In the genomic region with DNA sequence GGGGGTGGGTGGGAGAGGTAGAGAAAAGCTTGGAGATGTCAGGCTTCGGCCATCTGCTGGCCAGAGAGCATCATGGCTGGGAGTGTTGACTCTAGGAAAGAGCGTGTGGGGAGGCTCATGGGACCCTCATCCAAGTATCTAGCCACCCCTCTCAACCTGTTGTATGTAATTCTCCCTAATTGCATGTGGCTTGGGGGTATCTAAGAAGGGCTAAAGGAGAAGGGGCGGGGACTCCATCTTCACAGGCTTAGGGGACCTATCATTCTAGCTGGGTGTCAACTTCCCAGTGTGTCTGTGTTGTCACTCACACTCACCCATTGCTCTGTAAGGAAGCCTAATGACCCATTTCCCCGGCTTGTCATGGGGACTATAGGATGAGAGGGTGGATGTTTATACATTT, we compare ENCODE assay signal across 20 mouse cellular contexts. TPM values are rescaled to one million over a fixed set of nuclear protein-coding genes. Genes with fewer than 3 reads are reported as not detected.
A peak's percentile ranks its signal among the peaks of the same experiment; 100 is the strongest.
DNase-seq lines count a peak whose midpoint lies in the region; ATAC-seq and TF ChIP-seq lines count a peak whose summit lies in the region.
"Had no signal": no experiment of that assay in that cellular context is flagged by ENCODE, and none has a peak within 500 bp of the region (broad histone marks: within the 10 kb centered on the region; RNA-seq: fewer than 3 reads in every experiment).

No protein-coding gene starts in this region.

- H3K9ac ChIP-seq in liver, adult 2 months (ENCODE audit: low read depth, low read length), result no peak overlapping the region
- H3K9ac ChIP-seq in midbrain, postnatal 0 days (replicated peaks; ENCODE audit: low read length, poor library complexity, severe bottlenecking), result no peak overlapping the region
- H3K9ac ChIP-seq in midbrain, embryonic 13.5 days (replicated peaks), result no peak overlapping the region
- H3K9ac ChIP-seq: forebrain, embryonic 13.5 days; forebrain, postnatal 0 days; heart, embryonic 12.5 days; hindbrain, embryonic 15.5 days had no signal

- no peak overlapping the region for H3K4me2 ChIP-seq in midbrain, postnatal 0 days (ENCODE audit: low read depth, low read length, poor library complexity, severe bottlenecking)
- H3K4me2 ChIP-seq in midbrain, embryonic 13.5 days (replicated peaks), result no peak overlapping the region
- H3K4me2 ChIP-seq: forebrain, embryonic 13.5 days; heart, embryonic 12.5 days; hindbrain, embryonic 15.5 days had no signal

- 38% methylated on average over 4 of the region's 4 CpGs for WGBS in liver, adult 2 months
- 96% methylated on average over 4 of the region's 4 CpGs for WGBS in midbrain, postnatal 0 days
- 90% methylated on average over 4 of the region's 4 CpGs for WGBS in midbrain, embryonic 13.5 days

- H3K27me3 ChIP-seq in liver, adult 2 months (ENCODE audit: control insufficient read depth, insufficient read depth, low read length), result no peaks in the 10 kb centered on the region
- H3K27me3 ChIP-seq in midbrain, postnatal 0 days (ENCODE audit: insufficient read depth, low read length), result no peaks in the 10 kb centered on the region
- no peaks in the 10 kb centered on the region for H3K27me3 ChIP-seq in midbrain, embryonic 13.5 days
- H3K27me3 ChIP-seq: forebrain, embryonic 13.5 days; heart, embryonic 12.5 days; hindbrain, embryonic 15.5 days had no signal

- DNase-seq in liver, adult 2 months (ENCODE audit: extremely low read depth, low read depth, low spot score), result peak; percentile 89
- no peak for DNase-seq in liver
- DNase-seq in midbrain, postnatal 0 days (ENCODE audit: low spot score), result no peak
- DNase-seq in spleen, adult 12 weeks (ENCODE audit: low spot score), result no peak
- DNase-seq: adrenal gland, postnatal 25 days; B cell, adult 2 months; cerebellum, adult 18-20 months; cerebellum, adult 9-11 months; cerebellum, postnatal 36 days; forebrain, postnatal 0 days; gastrocnemius, postnatal 14 days had no signal

- no peak; the same call in 1 of the 2 replicates for TF ChIP-seq POLR2A in liver, adult 2 months (IDR thresholded peaks at IDR 0.05; ENCODE audit: extremely low read depth, insufficient read depth, low read length)

- no peak for ATAC-seq in midbrain, postnatal 0 days (ENCODE audit: low FRiP score)
- no peak for ATAC-seq in midbrain, embryonic 13.5 days
- peak; percentile 15 for ATAC-seq in granulocyte monocyte progenitor cell, adult 5-6 weeks (replicated peaks; ENCODE audit: poor library complexity, severe bottlenecking)
- ATAC-seq: CD4-positive, CD25-positive, alpha-beta regulatory T cell, adult 4 months; forebrain, embryonic 13.5 days; forebrain, postnatal 0 days had no signal

- no peak overlapping the region for H3K4me3 ChIP-seq in liver, adult 2 months (ENCODE audit: insufficient read depth, low read depth, low read length)
- H3K4me3 ChIP-seq in midbrain, postnatal 0 days (ENCODE audit: low read depth, low read length), result no peak overlapping the region
- H3K4me3 ChIP-seq in midbrain, embryonic 13.5 days (replicated peaks), result no peak overlapping the region
- H3K4me3 ChIP-seq: embryonic facial prominence, embryonic 10.5 days; forebrain, embryonic 13.5 days; heart, embryonic 12.5 days; hindbrain, embryonic 10.5 days; hindbrain, embryonic 15.5 days had no signal

- no peak overlapping the region for H3K27ac ChIP-seq in liver, adult 2 months (replicated peaks; ENCODE audit: insufficient read depth, low read depth, low read length)
- H3K27ac ChIP-seq in midbrain, postnatal 0 days (ENCODE audit: low read depth, low read length), result no peak overlapping the region
- no peak overlapping the region for H3K27ac ChIP-seq in midbrain, embryonic 13.5 days
- H3K27ac ChIP-seq: embryonic facial prominence, embryonic 10.5 days; forebrain, embryonic 13.5 days; hindbrain, embryonic 10.5 days; hindbrain, embryonic 15.5 days had no signal

- no peaks in the 10 kb centered on the region for H3K79me2 ChIP-seq in liver, adult 2 months (ENCODE audit: control insufficient read depth, insufficient read depth, low read length)

- H3K9me3 ChIP-seq in midbrain, postnatal 0 days (ENCODE audit: low read length), result no peaks in the 10 kb centered on the region
- no peaks in the 10 kb centered on the region for H3K9me3 ChIP-seq in midbrain, embryonic 13.5 days
- H3K9me3 ChIP-seq: embryonic facial prominence, embryonic 10.5 days; forebrain, embryonic 13.5 days; heart, embryonic 12.5 days; hindbrain, embryonic 10.5 days; hindbrain, embryonic 15.5 days had no signal

- peaks cover 25% of the 10 kb centered on the region for H3K36me3 ChIP-seq in liver, adult 2 months (ENCODE audit: control insufficient read depth, insufficient read depth, low read length)
- peaks cover 35% of the 10 kb centered on the region for H3K36me3 ChIP-seq in midbrain, postnatal 0 days (ENCODE audit: insufficient read depth, low read length)
- peaks cover 45% of the 10 kb centered on the region for H3K36me3 ChIP-seq in midbrain, embryonic 13.5 days

- no peaks in the 10 kb centered on the region for H3K4me1 ChIP-seq in liver, adult 2 months (ENCODE audit: control insufficient read depth, insufficient read depth, low read length)
- H3K4me1 ChIP-seq in midbrain, postnatal 0 days (ENCODE audit: insufficient read depth, low read length), result no peaks in the 10 kb centered on the region
- no peaks in the 10 kb centered on the region for H3K4me1 ChIP-seq in midbrain, embryonic 13.5 days (replicated peaks)
- H3K4me1 ChIP-seq: forebrain, embryonic 13.5 days; hindbrain, embryonic 15.5 days had no signal

- peak; percentile 51 for TF ChIP-seq CTCF in liver, adult 2 months (IDR thresholded peaks at IDR 0.05; ENCODE audit: low read depth, low read length)
- 0 out of 2 replicates have a peak, but pooled peaks have one; percentile 10 for TF ChIP-seq CTCF in midbrain, postnatal 0 days (IDR thresholded peaks at IDR 0.05)

RNA-seq across cellular contexts. Expression of gene Tlr9, which starts 9.4 kb away (rescaled TPM):
- 0.18 and 0.27 TPM in 2 replicates for total RNA-seq in liver, adult 2 months (2014; rRNA removed)
- 0.37 and 0.61 TPM in 2 replicates for polyA plus RNA-seq in liver, adult 2 months (2012; rRNA removed)
- total RNA-seq in midbrain, postnatal 0 days (2014; rRNA removed), result 0.49 and 0.85 TPM in 2 replicates
- 0.07 and 0.16 TPM in 2 replicates for polyA plus RNA-seq in midbrain, postnatal 0 days (2015; fragmentation: Nextera tagmentation; extraction: Ambion mirVana)
- not detected in 2 replicates for polyA plus RNA-seq in midbrain, embryonic 13.5 days (2015; fragmentation: Nextera tagmentation; extraction: Ambion mirVana)
- 1.7 and 2.3 TPM in 2 replicates for total RNA-seq in granulocyte monocyte progenitor cell, adult 5-6 weeks (2014; fragmentation: Nextera tagmentation)
- total RNA-seq in granulocyte monocyte progenitor cell, adult 5-6 weeks (2017), result 0.30 and 0.46 TPM in 2 replicates
- total RNA-seq: MEL had no signal
- polyA plus RNA-seq: CD4-positive, CD25-positive, alpha-beta regulatory T cell, adult 4 months; embryonic facial prominence, embryonic 10.5 days; forebrain, embryonic 13.5 days; heart, embryonic 12.5 days; hindbrain, embryonic 10.5 days had no signal

RNA-seq across cellular contexts. Expression of gene Alas1, which starts 16.6 kb away (rescaled TPM):
- 270 and 285 TPM in 2 replicates for total RNA-seq in liver, adult 2 months (2014; rRNA removed)
- 530 and 649 TPM in 2 replicates for polyA plus RNA-seq in liver, adult 2 months (2012; rRNA removed)
- 51.5 and 76.1 TPM in 2 replicates for total RNA-seq in midbrain, postnatal 0 days (2014; rRNA removed)
- 84.4 and 86.8 TPM in 2 replicates for polyA plus RNA-seq in midbrain, postnatal 0 days (2015; fragmentation: Nextera tagmentation; extraction: Ambion mirVana)
- polyA plus RNA-seq in midbrain, embryonic 13.5 days (2015; fragmentation: Nextera tagmentation; extraction: Ambion mirVana), result 91.5 and 93.6 TPM in 2 replicates
- 613 and 665 TPM in 2 replicates for total RNA-seq in granulocyte monocyte progenitor cell, adult 5-6 weeks (2014; fragmentation: Nextera tagmentation)
- 822 and 987 TPM in 2 replicates for total RNA-seq in granulocyte monocyte progenitor cell, adult 5-6 weeks (2017)

RNA-seq across cellular contexts. Expression of gene Twf2, which starts 28.9 kb away (rescaled TPM):
- 4.9 and 6.2 TPM in 2 replicates for total RNA-seq in liver, adult 2 months (2014; rRNA removed)
- 4.5 and 4.7 TPM in 2 replicates for polyA plus RNA-seq in liver, adult 2 months (2012; rRNA removed)
- total RNA-seq in midbrain, postnatal 0 days (2014; rRNA removed), result 60.1 and 78.3 TPM in 2 replicates
- polyA plus RNA-seq in midbrain, postnatal 0 days (2015; fragmentation: Nextera tagmentation; extraction: Ambion mirVana), result 41.6 and 47.4 TPM in 2 replicates
- polyA plus RNA-seq in midbrain, embryonic 13.5 days (2015; fragmentation: Nextera tagmentation; extraction: Ambion mirVana), result 52.2 and 53.3 TPM in 2 replicates
- 79.7 and 84.8 TPM in 2 replicates for total RNA-seq in granulocyte monocyte progenitor cell, adult 5-6 weeks (2014; fragmentation: Nextera tagmentation)
- 81.4 and 87.5 TPM in 2 replicates for total RNA-seq in granulocyte monocyte progenitor cell, adult 5-6 weeks (2017)

RNA-seq across cellular contexts. Expression of gene Ppm1m, which starts 32.3 kb away (rescaled TPM):
- total RNA-seq in liver, adult 2 months (2014; rRNA removed), result 12.4 and 13.7 TPM in 2 replicates
- 17.3 and 22.7 TPM in 2 replicates for polyA plus RNA-seq in liver, adult 2 months (2012; rRNA removed)
- 16.2 and 27.7 TPM in 2 replicates for total RNA-seq in midbrain, postnatal 0 days (2014; rRNA removed)
- polyA plus RNA-seq in midbrain, postnatal 0 days (2015; fragmentation: Nextera tagmentation; extraction: Ambion mirVana), result 18.5 and 21.3 TPM in 2 replicates
- polyA plus RNA-seq in midbrain, embryonic 13.5 days (2015; fragmentation: Nextera tagmentation; extraction: Ambion mirVana), result 16.7 and 16.9 TPM in 2 replicates
- 34.1 and 42.6 TPM in 2 replicates for total RNA-seq in granulocyte monocyte progenitor cell, adult 5-6 weeks (2014; fragmentation: Nextera tagmentation)
- 12.5 and 23.4 TPM in 2 replicates for total RNA-seq in granulocyte monocyte progenitor cell, adult 5-6 weeks (2017)

RNA-seq across cellular contexts. Expression of gene Poc1a, which starts 49.0 kb away (rescaled TPM):
- total RNA-seq in liver, adult 2 months (2014; rRNA removed), result 1.8 and 3.2 TPM in 2 replicates
- 3.1 and 3.9 TPM in 2 replicates for polyA plus RNA-seq in liver, adult 2 months (2012; rRNA removed)
- 6.5 and 8.7 TPM in 2 replicates for total RNA-seq in midbrain, postnatal 0 days (2014; rRNA removed)
- polyA plus RNA-seq in midbrain, postnatal 0 days (2015; fragmentation: Nextera tagmentation; extraction: Ambion mirVana), result 9.8 and 11.7 TPM in 2 replicates
- polyA plus RNA-seq in midbrain, embryonic 13.5 days (2015; fragmentation: Nextera tagmentation; extraction: Ambion mirVana), result 10.6 and 13.5 TPM in 2 replicates
- 42.4 and 49.8 TPM in 2 replicates for total RNA-seq in granulocyte monocyte progenitor cell, adult 5-6 weeks (2014; fragmentation: Nextera tagmentation)
- total RNA-seq in granulocyte monocyte progenitor cell, adult 5-6 weeks (2017), result 20.4 and 30.3 TPM in 2 replicates
